Mouse (Mus musculus): ENCODE data around the gene Afg3l1. TPM values are rescaled to one million over a fixed set of nuclear protein-coding genes. Genes with fewer than 3 reads are reported as not detected.

Gene Afg3l1
- polyA plus RNA-seq, 1 experiment from 2014 or later: 28.1 TPM

- Histone ChIP-seq H3K4me1 (replicated peaks; ENCODE audit: control insufficient read depth, insufficient read depth) (peaks cover 5% of the 10 kb centered on the region; the same call in 1 of the 2 replicates), H3K36me3 (ENCODE audit: control insufficient read depth, insufficient read depth, low read length) (no peaks in the 10 kb centered on the region), H3K27ac (replicated peaks) (peak overlapping the region; percentile 89), H3K4me2 (replicated peaks; ENCODE audit: low read depth) (peak overlapping the region; percentile 81), H3K27me3 (ENCODE audit: control insufficient read depth, insufficient read depth, low read length) (no peaks in the 10 kb centered on the region), H3K9me3 (ENCODE audit: control insufficient read depth, low read length) (no peaks in the 10 kb centered on the region), H3K4me3 (ENCODE audit: low read depth, low read length) (peak overlapping the region; percentile 89), H3K9ac (ENCODE audit: low read length) (peak overlapping the region; percentile 82)
- DNase-seq (ENCODE audit: low spot score) (no peak), ATAC-seq (ENCODE audit: low FRiP score, low TSS enrichment) (peak; percentile 23)
- 6% methylated on average over 34 of the region's 34 CpGs for WGBS
- TF ChIP-seq EP300 (optimal IDR thresholded peaks at IDR 0.05): no peak
- TF ChIP-seq CTCF (IDR thresholded peaks at IDR 0.05; ENCODE audit: low read depth): no peak
Observed at GRCm38 (mm10) chr8:123476911-123477736, 579 bp upstream of the Afg3l1 start.

- H3K4me1 ChIP-seq (replicated peaks; ENCODE audit: control insufficient read depth, insufficient read depth): peaks cover 5% of the 10 kb centered on the region; the same call in 1 of the 2 replicates
- peak overlapping the region; percentile 81 for H3K4me2 ChIP-seq (replicated peaks; ENCODE audit: low read depth)
- H3K27me3 ChIP-seq (ENCODE audit: control insufficient read depth, insufficient read depth, low read length): no peaks in the 10 kb centered on the region
- ATAC-seq (ENCODE audit: low FRiP score, low TSS enrichment) (peak; percentile 33; the same call in 1 of the 2 replicates), DNase-seq (ENCODE audit: low spot score) (no peak)
- H3K27ac ChIP-seq (replicated peaks): peak overlapping the region; percentile 89
- 35% methylated on average over 16 of the region's 16 CpGs for WGBS
- peak overlapping the region; percentile 82 for H3K9ac ChIP-seq (ENCODE audit: low read length)
- TF ChIP-seq CTCF (IDR thresholded peaks at IDR 0.05; ENCODE audit: low read depth): no peak
- TF ChIP-seq EP300 (optimal IDR thresholded peaks at IDR 0.05): no peak
- no peaks in the 10 kb centered on the region for H3K36me3 ChIP-seq (ENCODE audit: control insufficient read depth, insufficient read depth, low read length)
- peak overlapping the region; percentile 89 for H3K4me3 ChIP-seq (ENCODE audit: low read depth, low read length)
- no peaks in the 10 kb centered on the region for H3K9me3 ChIP-seq (ENCODE audit: control insufficient read depth, low read length)
Observed at GRCm38 (mm10) chr8:123478456-123479218, 934 bp downstream of the Afg3l1 start.

- H3K4me3 ChIP-seq (ENCODE audit: low read depth, low read length): no peak overlapping the region
- 85% methylated on average over 7 of the region's 7 CpGs for WGBS
- H3K9ac ChIP-seq (ENCODE audit: low read length): no peak overlapping the region
- H3K4me1 ChIP-seq (replicated peaks; ENCODE audit: control insufficient read depth, insufficient read depth): peaks cover 3% of the 10 kb centered on the region; the same call in 1 of the 2 replicates
- no peak overlapping the region for H3K27ac ChIP-seq (replicated peaks)
- peak; percentile 58 for TF ChIP-seq CTCF (IDR thresholded peaks at IDR 0.05; ENCODE audit: low read depth)
- TF ChIP-seq EP300 (optimal IDR thresholded peaks at IDR 0.05): no peak
- ATAC-seq (ENCODE audit: low FRiP score, low TSS enrichment): no peak
- no peaks in the 10 kb centered on the region for H3K9me3 ChIP-seq (ENCODE audit: control insufficient read depth, low read length)
- peaks cover 22% of the 10 kb centered on the region for H3K36me3 ChIP-seq (ENCODE audit: control insufficient read depth, insufficient read depth, low read length)
- no peaks in the 10 kb centered on the region for H3K27me3 ChIP-seq (ENCODE audit: control insufficient read depth, insufficient read depth, low read length)
- DNase-seq (ENCODE audit: low spot score): no peak
- H3K4me2 ChIP-seq (replicated peaks; ENCODE audit: low read depth): no peak overlapping the region
Observed at GRCm38 (mm10) chr8:123482627-123483026, 4.9 kb downstream of the Afg3l1 start.

- H3K4me2 ChIP-seq (replicated peaks; ENCODE audit: low read depth): no peak overlapping the region
- ATAC-seq (ENCODE audit: low FRiP score, low TSS enrichment): peak; percentile 59
- WGBS: 85% methylated on average over 15 of the region's 15 CpGs
- H3K9me3 ChIP-seq (ENCODE audit: control insufficient read depth, low read length): no peaks in the 10 kb centered on the region
- TF ChIP-seq EP300 (optimal IDR thresholded peaks at IDR 0.05) (no peak), CTCF (IDR thresholded peaks at IDR 0.05; ENCODE audit: low read depth) (no peak)
- no peaks in the 10 kb centered on the region for H3K4me1 ChIP-seq (replicated peaks; ENCODE audit: control insufficient read depth, insufficient read depth)
- peaks cover 60% of the 10 kb centered on the region for H3K36me3 ChIP-seq (ENCODE audit: control insufficient read depth, insufficient read depth, low read length)
- H3K4me3 ChIP-seq (ENCODE audit: low read depth, low read length): no peak overlapping the region
- H3K27me3 ChIP-seq (ENCODE audit: control insufficient read depth, insufficient read depth, low read length): no peaks in the 10 kb centered on the region
- DNase-seq (ENCODE audit: low spot score): no peak
- no peak overlapping the region for H3K9ac ChIP-seq (ENCODE audit: low read length)
- 0 out of 2 replicates have a peak overlapping the region, but pooled peaks have one; percentile 13 for H3K27ac ChIP-seq (replicated peaks)
Observed at GRCm38 (mm10) chr8:123491280-123492075, 13.8 kb downstream of the Afg3l1 start.

GRCm38 (mm10) chr8:123492898-123493297 lies 15.2 kb downstream of the Afg3l1 start:
- H3K27ac ChIP-seq (replicated peaks): no peak overlapping the region
- no peak overlapping the region for H3K4me2 ChIP-seq (replicated peaks; ENCODE audit: low read depth)
- DNase-seq (ENCODE audit: low spot score) (no peak), ATAC-seq (ENCODE audit: low FRiP score, low TSS enrichment) (no peak)
- no peaks in the 10 kb centered on the region for H3K9me3 ChIP-seq (ENCODE audit: control insufficient read depth, low read length)
- H3K27me3 ChIP-seq (ENCODE audit: control insufficient read depth, insufficient read depth, low read length): no peaks in the 10 kb centered on the region
- H3K4me1 ChIP-seq (replicated peaks; ENCODE audit: control insufficient read depth, insufficient read depth): no peaks in the 10 kb centered on the region
- H3K36me3 ChIP-seq (ENCODE audit: control insufficient read depth, insufficient read depth, low read length): peaks cover 50% of the 10 kb centered on the region
- no peak overlapping the region for H3K9ac ChIP-seq (ENCODE audit: low read length)
- TF ChIP-seq EP300 (optimal IDR thresholded peaks at IDR 0.05) (no peak), CTCF (IDR thresholded peaks at IDR 0.05; ENCODE audit: low read depth) (no peak)
- 97% methylated on average over 9 of the region's 9 CpGs for WGBS
- no peak overlapping the region for H3K4me3 ChIP-seq (ENCODE audit: low read depth, low read length)
